Mouse (Mus musculus): ENCODE measurements around the gene Tbc1d22a. TPM values are rescaled to one million over a fixed set of nuclear protein-coding genes. Genes with fewer than 3 reads are reported as not detected.

The Tbc1d22a gene
- total RNA-seq, 2 experiments from 2014 or later: 19.0 to 23.1 TPM

DNA sequence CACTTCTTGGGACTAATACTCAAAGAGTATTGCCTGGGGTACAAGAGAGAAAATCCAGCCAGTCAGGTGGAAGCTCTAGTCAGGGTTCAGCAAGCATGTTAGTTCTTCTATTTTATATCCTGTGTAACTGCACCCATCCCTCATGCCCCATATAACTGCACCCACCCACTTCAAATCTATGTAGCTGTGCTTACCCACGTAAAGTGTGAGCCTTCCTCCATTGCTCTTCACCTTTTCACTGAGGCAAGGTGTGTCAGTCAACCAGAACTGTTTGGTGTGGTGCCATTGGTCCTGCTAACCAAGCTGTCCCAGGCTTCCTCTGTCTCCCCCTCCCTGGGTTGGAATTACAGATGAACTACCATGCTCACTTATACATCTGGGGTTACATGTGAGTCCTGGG, 16.9 kb downstream of the Tbc1d22a start:
- no peak for DNase-seq
- intact Hi-C loops (cut with DNase I): no loop called here

DNA sequence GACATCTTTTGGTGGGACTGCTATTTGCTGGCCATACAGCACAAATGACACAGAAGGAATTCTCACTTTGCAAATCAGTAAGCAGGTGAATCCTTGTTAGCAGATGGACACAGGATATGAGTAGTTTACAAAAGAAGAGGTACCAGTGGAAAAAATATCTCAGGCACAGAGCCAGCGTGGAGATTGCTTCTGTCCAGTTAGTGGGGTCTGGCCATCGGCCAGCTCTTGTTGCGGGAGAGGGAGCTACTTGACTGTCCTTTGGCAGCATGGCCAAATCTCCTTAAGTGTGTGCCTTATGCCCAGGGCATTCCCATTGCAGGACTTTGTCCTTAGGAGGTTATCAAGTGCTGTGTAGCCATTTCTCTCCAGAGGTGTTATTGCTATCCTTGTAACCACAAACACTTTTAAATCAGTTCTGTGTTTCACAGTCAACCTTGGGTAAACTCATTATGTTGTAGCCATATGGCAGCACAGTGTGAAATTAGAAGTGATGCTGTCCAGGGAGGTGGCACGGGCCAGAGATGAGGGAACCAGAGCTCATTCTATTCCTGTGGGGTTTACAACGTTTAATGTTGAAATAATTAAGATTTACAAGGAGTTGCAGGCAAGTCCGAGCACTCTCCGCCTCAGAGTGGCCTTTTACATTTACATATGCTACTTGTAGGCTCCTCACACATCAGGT, 17.7 kb downstream of the Tbc1d22a start:
- DNase-seq: no peak
- intact Hi-C loops (cut with DNase I): no loop called here

DNA sequence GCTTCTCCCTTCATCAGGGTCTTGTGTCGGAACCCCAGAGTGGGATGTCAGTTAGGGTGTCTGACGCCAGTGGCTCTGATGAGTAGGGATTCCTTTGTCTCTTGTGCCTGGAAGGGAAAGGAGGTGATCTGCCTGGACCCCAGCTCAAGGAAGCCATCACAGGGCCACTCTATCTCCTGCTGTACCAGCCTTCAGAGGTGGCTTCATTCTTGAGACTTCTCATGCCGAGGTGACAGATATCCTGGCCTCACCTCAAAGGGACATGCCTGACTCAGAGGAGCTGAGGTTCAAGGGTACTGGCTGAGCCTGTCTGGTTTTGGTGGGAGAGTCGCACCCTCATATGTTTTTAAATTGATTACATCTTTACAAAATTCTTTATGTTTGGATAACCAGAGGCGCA, 19.7 kb downstream of the Tbc1d22a start:
- DNase-seq: no peak
- intact Hi-C loops (cut with DNase I): no loop called here

DNA sequence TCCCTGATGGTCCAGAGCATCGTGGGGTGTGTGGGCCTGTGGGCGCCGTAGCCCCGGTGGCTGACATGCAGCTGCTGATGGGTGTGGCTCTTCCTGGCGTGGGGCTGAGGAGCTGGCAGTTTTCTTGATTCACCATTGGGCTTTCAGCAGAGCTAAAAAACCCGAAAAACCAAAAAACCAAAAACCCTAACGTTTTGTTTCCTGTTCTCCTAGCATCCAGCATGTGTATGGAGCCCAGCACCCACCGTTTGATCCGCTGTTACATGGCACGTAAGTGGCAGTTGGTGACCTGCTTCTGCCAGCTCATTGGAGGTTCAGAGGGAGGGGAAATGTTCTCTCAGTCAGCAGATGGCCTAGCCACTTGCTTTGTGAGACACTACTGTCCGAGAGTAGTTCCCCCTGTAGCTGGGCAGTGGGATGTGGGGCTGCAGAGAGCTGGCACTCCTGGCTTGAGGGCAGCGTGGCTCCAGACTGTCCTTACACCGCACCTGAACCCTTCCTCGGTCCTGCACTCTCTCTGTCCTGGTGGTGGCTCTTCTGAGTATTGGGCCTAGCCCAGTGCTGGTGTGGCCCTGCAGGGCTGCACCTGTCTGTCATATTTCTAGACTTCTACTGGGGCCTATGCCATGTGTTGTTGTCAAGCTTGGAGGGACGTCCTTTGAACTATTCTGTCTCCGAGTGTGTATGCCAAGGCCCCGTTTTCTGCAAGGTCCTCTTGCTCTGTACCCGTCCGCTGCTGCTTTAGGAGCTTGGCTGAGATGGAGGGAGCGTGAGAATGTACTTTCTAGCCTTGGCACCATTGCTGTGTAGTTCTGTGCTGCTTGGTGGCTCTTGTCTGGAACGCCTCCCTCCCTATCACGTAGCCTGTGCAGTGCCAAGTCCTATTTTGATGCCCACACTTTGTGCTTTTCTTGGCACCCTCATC, 20.5 kb downstream of the Tbc1d22a start:
- intact Hi-C loops (cut with DNase I): no loop called here
- peak; percentile 60 to 65 for DNase-seq

DNA sequence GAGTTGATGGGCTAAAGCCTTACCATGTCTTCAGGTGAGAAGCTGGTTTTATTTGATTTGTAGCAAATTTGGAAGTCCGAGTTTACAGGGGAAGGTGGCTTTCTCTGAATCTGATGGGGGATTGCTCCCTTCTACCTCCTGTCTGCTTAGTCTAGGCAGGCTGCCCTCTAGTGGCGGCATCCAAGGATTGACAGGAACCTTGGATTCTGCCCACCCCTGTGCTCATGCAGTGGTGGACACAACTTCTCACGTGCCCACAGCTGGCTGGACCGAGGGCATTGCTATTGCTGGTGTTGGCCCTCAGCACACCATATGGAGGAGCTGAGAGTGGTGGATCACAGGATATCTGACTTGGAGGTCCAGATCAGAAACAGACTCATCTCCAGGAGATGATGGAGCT, 22.0 kb downstream of the Tbc1d22a start:
- DNase-seq: peak; percentile 55 to 76
- intact Hi-C loops (cut with DNase I): no loop called here

DNA sequence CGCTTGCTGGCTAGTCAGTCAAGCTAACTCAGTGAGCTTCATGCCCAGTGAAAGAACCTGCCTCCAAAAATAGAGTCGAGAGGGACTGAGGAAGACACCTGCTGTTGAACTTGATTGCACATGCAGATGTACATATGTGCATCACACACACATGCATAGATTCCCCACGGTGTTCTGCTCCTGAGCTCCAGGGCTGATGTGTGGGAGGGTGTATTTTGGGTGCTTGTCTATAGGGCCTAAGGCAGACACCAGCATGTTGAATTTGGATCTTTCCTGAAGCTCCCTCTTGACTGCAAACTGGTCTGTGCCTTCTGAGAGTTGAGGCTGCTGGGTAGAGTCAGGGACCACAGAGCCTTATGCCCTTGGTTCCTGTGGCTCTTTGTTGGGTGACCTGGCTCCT, 23.8 kb downstream of the Tbc1d22a start:
- intact Hi-C loops (cut with DNase I): no loop called here
- DNase-seq: no peak

DNA sequence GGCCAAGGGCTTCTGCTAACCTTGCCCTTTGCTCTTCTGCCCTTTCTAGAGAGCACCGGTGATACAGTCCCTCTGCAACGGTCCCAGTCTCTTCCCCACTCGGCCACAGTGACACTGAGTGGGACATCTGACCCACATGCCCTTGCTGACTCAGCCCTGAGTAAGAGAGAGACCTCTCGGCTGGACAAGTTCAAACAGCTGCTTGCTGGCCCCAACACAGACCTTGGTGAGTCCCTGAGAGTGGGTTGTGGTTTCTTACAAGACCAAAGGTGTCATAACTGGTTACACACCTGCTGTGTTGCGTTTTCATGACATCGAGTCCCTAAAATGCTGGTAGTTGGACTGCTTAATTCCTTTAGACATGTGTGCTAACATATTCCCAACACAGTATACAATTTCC, 24.8 kb downstream of the Tbc1d22a start:
- DNase-seq: no peak
- intact Hi-C loops (cut with DNase I): no loop called here

DNA sequence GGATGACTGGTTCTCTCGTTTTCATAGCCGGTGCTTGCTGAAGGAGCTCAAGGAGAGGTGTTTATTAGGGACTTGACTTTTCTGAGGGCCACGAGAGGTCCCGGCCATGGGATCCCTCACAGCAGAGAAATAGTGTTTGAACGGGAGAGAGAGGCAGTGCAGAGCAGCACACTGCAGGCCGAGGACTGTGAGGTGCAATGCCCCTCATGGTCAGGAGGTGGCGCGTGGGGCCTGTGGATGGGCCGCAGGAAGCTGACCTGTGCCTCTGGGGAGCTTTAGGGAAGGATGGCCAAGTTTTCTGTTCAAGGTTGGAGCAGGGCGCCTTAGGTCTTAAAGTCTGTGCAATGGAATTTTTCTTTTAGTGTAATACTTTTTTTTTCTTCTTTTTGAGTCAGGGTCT, 25.5 kb downstream of the Tbc1d22a start:
- peak; percentile 79 to 83 for DNase-seq
- intact Hi-C loops (cut with DNase I): loop anchor here (2.0 to 10.0 kb wide), 3 partner anchors 165 to 345 kb away; no protein-coding TSS in a partner anchor

DNA sequence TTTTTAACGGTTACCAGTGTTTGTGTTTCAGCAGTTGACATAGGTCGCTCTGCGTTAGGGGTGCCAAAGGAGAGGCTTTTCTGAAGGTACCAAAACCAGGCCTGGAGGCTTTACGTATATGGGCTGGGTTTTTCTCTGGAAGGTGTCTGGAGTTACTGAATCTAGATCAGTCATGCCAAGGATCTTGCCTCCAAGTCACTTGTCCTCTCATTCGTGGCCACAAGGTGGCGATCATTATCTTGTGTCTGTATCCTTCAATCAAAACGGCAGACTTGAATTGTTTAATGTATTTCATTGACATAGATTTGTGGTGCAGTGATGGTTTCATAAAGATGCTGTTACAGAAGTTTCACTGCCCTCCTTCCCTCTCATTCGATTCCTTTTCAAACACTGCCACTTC, 29.4 kb downstream of the Tbc1d22a start:
- peak; percentile 66 to 73 for DNase-seq
- intact Hi-C loops (cut with DNase I): loop anchor here (10.0 kb wide), 2 partner anchors 241 to 341 kb away; no protein-coding TSS in a partner anchor

DNA sequence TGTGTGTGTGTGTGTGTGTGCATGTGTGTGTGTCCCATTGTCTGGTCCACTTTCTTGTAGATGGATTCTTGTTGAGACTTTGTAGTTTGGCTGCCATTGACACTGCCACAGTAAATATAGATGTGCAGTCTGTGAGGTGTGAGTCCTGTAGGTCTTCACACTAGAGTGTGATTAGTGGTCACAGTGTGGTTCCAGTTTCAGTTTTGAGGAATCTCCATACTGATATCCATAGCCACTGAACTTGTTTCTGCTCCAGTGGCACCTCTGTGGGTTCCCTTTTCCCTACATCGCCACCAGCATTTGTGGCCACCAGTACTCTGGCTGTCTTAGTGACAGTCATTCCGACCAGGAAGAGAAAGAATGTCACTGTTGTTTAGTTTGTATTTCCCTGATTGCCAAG, 30.1 kb downstream of the Tbc1d22a start:
- intact Hi-C loops (cut with DNase I): loop anchor here (10.0 kb wide), 2 partner anchors 240 to 340 kb away; no protein-coding TSS in a partner anchor
- no peak for DNase-seq

DNA sequence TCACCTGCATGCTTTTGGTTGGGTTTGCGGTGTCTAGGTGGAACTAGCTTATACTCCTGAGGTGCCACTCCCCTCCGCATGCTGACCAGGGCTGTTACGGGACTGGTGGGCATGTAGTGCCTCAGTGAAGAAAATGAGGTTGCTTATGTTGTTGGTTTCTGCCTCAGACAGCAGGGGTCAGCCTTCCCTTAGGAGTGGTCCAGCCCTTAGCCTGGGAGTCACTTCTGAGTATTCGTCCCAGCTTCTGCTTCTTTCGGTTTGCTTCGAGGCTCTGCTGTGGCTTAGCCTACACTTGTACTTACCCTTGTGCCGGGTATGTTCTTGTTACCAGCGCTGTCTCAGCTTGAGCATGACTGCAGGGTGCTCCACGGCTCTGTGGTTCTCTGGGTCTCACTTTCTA, 36.0 kb downstream of the Tbc1d22a start:
- intact Hi-C loops (cut with DNase I): no loop called here
- peak; percentile 55 to 74 for DNase-seq

DNA sequence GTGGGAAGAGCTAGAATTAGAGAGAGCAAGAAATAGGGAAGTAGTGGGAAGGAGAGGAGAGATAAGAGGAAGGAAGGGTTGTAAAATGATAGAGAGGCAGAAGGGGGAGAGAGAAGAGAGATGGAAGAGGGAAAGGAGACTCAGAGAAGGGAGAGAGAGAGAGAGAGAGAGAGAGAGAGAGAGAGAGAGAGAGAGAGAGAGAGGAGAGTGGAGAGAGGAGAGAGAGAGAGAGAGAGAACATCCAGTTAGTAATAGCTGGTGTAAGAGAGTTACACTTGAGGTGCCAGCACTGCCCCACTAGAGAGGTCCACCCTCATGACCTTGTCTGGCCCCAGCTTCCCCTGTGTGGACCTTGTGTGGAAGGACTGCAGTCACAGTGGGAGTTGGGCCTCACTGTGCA, 37.9 kb downstream of the Tbc1d22a start:
- no peak for DNase-seq
- intact Hi-C loops (cut with DNase I): no loop called here

DNA sequence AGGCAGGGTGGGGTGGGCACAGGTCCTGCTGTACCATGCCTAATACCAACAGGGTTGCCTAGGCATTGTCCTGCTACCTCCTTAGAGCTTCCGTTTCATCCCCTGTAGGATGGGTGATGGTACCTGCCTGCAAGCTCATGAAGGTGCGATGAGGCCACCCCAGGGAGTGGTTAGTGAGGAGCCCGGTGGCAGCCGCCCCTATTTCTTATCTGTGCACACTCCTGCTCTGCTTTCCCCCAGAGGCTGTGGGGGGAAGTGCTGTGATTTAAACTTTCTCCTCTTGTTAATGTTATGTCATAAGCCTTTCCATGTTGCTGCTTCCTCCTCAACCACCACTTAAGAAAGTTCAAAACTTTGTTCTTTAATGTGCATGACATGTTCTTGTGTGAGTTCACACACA, 38.4 kb downstream of the Tbc1d22a start:
- DNase-seq: no peak

DNA sequence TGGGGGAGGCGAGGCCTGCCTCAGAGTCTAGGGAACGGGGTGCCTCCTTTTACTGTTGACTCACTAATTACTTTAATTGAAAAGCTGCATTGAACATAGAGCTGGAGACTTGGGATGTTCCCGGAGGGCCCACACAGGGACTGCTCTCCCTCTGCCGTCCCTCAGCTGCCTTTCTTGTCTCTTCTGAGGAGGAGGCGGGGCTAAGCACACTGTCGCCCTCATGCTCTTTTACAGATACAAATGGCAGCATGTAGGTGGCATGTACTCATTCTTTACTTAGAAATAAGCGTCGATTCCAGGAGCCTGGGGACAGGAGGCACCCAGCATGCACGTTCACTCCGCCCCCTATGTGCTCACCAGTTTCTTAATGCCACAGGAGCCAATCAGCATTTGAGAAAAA, 39.2 kb downstream of the Tbc1d22a start:
- DNase-seq: no peak
- intact Hi-C loops (cut with DNase I): no loop called here

More for the DNA sequence above, 38.4 kb downstream of the Tbc1d22a start:
- intact Hi-C loops (cut with DNase I): no loop called here

DNA sequence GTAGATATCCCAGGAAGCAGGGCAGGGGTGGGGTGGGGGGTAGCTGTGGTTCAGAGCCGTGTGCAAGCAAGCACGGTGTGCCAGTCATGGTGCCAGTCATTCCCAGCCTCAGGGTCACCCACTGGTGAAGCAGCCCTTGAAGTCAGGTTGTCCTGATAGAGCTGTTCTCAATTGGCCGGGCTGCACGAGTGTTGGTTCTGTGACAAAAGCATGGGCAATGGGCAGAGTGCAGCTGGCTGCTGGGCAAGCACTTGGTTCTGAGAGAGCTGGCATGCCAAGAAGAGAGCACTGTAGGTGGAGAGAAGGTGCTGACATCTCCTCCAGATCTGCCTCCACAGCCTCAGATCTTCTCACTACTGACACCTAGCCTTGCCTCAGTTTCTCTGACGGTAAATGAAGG, 41.9 kb downstream of the Tbc1d22a start:
- intact Hi-C loops (cut with DNase I): no loop called here
- DNase-seq: no peak

DNA sequence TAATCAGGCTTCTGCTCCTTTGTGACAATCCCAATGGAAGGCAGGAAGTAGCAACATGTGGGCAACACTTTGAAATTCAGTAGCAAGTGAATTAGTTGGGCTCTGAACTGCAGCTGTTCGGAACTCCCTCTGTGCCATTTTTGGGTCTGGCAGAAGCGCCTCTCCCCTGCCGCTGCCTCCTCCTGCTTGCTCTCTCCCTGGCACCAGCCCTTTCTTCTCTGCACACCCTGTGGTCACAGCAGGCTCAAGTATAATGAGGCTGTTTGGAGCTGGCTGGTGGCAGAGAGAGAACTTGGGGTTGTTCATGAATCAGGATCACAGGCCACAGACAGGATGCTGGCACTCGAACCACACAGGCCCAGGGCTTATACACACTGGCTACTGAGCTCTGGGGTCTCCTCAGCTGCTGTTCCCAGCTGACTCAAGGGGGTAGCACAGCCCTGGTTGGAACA, 42.5 kb downstream of the Tbc1d22a start:
- no peak for DNase-seq
- intact Hi-C loops (cut with DNase I): no loop called here

DNA sequence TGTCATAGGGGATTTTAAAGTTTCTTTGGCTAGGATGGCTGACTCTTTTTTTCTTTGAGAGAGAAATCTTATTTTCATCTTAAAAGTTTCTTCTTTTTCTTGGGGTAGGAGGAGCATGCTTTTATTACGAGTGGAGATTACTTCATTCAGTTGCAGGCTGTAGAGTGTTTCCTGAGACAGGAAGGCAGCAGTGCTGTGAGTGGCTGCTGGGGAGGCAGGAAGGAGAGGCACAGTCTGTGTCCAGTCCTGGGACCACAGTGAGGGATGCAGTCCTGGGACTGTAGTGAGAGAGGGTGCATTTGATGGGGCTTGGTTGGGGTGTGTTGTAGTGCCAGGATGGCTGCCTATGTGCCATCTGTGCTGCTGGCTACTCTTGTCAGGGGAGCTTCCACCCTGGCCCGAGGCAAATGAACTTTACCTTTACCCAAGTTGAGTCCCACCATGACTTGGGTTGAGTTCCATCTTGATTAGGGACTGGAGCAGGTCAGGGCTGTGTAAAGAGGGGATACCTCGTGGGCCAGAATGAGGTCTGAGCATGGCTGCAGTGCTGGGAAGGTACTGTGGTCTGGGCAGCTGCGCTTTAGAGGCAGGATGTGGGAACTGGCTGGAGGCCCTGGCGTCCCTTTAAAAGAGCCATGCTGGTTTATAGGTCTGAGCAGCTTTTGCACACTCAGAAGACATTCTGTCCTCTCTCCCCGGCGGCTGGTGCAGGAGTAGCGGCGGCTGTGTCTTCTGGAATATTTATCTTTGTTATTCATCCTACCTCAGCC, 43.8 kb downstream of the Tbc1d22a start:
- no peak for DNase-seq
- intact Hi-C loops (cut with DNase I): no loop called here

DNA sequence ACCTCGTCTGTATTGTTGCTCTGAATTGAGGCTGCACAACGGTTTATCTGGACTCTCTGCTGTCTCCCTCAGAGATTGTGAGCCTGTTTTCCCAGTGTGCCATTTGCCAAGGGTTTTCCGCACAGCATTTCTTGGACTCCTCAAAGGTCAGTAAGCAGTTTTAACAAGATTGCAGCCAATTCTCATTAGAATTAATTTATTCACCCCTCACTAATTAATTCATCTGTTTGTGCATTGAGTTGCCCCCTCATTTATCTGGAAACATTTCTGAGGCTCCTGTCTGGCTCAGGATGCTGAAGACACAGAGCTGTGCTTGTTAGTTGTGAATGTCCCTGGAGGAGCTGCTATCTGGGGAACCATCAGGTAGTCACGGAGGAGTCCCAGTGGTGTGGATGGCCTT, 45.0 kb downstream of the Tbc1d22a start:
- no peak for DNase-seq
- intact Hi-C loops (cut with DNase I): no loop called here

DNA sequence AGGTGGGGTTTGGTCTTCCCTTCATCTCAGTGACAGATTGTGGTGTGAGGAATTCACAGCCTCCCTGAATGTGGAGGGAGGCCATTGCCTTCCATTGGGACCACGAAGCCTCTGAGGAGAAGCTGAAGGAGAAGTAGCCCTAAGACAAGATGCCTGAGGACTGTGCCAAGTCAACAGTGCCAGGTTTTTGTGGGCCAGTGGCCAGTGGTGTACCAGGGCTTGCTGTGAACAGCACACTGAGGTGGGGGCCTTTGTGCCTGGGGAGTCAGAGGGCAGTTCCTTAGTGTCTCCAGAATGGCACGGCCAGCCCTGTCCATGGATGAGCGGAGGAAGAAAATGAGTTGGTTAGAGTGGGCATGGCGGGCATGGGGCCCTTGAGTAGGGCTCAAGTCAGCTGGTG, 45.9 kb downstream of the Tbc1d22a start:
- intact Hi-C loops (cut with DNase I): loop anchor here (5.0 kb wide), 1 partner anchor 82 kb away; no protein-coding TSS in a partner anchor
- no peak for DNase-seq

DNA sequence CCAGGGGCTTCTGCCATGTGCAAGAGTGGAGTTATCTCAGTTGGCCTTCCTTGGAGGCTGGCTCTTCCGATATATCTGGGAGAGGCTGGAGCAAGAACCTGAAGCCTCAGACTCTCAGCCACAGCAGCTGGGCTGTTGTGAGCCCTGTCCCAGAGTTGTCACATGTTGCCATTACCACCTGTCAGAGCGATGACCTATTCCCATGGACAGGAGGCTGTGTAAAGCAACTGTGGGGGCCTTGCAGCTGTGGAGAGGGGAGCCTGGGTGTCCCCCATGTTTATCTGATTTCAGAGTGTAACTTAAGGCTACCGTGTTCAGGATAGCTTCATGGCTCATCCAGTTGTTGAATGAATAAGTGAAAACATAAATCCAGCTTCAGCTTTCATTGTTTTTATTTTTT, 50.1 kb downstream of the Tbc1d22a start:
- DNase-seq: no peak
- intact Hi-C loops (cut with DNase I): loop anchor here (5.0 kb wide), 1 partner anchor 78 kb away; no protein-coding TSS in a partner anchor

DNA sequence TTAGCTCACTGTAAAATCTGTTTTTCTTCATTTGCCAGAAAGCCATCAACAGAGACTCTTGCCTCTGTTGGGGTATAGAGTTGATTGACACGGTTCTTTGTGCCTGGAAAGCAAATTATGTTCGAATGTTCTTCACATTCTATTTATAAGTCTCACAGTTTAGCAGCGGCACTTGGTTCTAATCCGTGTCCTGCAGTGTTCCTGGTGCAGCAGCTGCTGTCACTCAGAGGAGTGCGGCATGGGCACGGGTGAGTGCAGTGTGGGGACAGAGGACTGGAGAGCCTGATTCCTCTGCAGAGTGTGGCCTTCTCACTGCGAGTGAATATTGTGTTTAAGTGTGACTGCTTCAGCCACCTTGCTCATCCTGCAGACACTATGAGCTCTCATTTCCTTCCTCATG, 50.5 kb downstream of the Tbc1d22a start:
- intact Hi-C loops (cut with DNase I): loop anchor here (5.0 kb wide), 1 partner anchor 77 kb away; no protein-coding TSS in a partner anchor
- DNase-seq: no peak

Measured in heart, postnatal 10 days (tissue).